Mouse (Mus musculus): ENCODE measurements at regions not wholly inside any gene's neighbourhood (a gene's known extent, or its start where the extent isn't known, plus 50 kb on each side); places are given as distances from the start of the nearest gene placed in this dataset.
"Not testable (repeated sequence)": the region's sequence is repeated elsewhere in the genome, so short reads cannot be mapped to it uniquely, and the experiment has no call there.

DNA sequence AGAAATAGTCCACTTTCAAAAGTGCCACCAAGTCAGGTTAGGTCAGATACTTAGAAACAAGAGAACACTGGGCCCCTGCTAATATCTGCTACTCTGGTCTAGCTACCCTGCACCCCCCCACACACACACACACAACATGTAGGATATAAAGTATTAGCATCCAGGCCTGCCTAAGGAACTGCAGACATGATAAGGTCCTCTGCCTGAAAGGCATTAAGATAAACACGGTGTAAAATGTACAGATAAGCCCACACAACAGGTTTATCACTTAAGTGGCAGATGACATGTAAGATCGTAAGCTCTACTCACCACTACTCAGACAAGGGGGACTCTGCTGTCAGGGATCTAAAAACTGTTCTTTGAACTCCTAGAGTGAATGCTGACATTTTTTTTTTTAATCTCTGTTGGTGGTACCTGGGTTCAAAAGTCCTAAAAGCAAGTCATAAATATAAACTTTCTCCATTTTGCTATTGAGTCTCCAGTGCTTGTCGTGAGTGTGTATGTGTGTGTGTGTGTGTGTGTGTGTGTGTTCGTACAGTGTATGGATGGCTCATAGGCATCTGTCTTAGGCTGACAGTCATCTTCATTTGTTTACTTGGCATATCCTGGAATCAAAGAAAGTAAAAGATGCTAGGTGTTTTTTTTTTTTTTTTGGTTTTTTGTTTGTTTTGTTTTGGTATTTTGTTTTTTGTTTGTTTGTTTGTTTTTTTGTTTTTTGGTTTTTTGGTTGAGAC lies 52.2 kb downstream of the Gm9817 start:
- H3K27me3 ChIP-seq (ENCODE audit: control insufficient read depth, insufficient read depth, low read length, poor library complexity, severe bottlenecking), result no peaks in the 10 kb centered on the region
- H3K36me3 ChIP-seq (ENCODE audit: control insufficient read depth, insufficient read depth, low read length, poor library complexity, severe bottlenecking), result no peaks in the 10 kb centered on the region
- DNase-seq (ENCODE audit: low read depth, low spot score), result no peak

DNA sequence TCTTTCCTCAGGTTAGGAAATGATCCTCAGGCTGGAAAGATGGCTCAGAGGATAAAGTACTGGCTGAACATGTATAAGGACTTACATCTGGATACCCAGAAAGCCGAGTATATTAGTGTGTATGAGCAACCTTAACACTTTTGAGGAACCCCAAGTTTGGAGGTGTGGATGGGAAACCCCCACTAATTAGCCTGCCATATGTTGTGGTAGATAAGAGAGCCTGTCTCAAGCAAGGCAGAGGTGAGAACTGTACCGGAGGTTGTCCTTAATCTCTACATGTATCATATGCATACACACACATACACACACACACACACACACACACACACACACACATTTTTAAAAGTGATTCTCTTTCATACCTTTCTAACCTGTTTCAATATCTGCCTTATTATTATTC lies 62.1 kb downstream of the Gm9817 start:
- no peaks in the 10 kb centered on the region for H3K36me3 ChIP-seq (ENCODE audit: control insufficient read depth, insufficient read depth, low read length, poor library complexity, severe bottlenecking)
- H3K27me3 ChIP-seq (ENCODE audit: control insufficient read depth, insufficient read depth, low read length, poor library complexity, severe bottlenecking), result no peaks in the 10 kb centered on the region
- no peak for DNase-seq (ENCODE audit: low read depth, low spot score)

DNA sequence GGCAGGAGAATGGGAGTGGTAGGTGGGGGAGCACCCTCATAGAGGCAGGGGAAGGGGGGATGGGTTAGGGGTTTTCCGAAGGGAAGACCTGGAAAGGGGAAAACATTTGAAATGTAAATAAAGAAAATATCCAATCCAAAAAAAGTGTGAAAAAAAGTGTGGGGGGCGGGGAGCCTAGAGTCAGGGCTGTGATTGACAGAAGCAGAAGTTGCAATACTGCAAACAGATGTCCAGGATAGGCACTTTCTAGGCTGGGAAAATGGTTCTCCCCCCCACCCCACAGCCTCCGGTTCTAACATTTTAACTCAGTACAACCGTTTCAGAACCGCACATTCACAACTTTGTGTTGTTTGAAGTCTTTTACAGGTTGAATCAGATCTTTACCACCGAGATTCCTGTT lies 66.6 kb downstream of the Gm9817 start:
- no peak for DNase-seq (ENCODE audit: low read depth, low spot score)
- H3K27me3 ChIP-seq (ENCODE audit: control insufficient read depth, insufficient read depth, low read length, poor library complexity, severe bottlenecking), result no peaks in the 10 kb centered on the region
- no peaks in the 10 kb centered on the region for H3K36me3 ChIP-seq (ENCODE audit: control insufficient read depth, insufficient read depth, low read length, poor library complexity, severe bottlenecking)

DNA sequence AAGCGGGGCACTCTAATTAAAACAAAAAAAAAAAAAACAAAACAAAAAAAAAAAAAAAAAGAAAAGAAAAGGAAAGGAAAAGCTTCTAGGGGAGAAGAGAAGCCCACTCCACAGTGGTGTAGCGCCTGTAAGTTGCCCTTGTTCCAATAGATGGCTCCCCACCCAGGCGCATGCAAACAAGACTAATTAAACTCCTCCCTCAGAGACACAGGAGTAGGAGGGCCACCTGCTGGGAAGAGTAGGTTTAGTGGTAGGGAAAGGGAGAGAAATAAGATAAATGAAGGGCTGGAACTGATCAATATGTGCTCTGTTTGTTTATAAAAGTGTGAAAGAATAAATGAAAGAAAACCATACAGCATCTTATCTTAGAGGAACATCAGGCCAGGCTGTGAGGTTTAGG lies 77.7 kb downstream of the Gm9817 start:
- no peaks in the 10 kb centered on the region for H3K27me3 ChIP-seq (ENCODE audit: control insufficient read depth, insufficient read depth, low read length, poor library complexity, severe bottlenecking)
- no peak for DNase-seq (ENCODE audit: low read depth, low spot score)
- no peaks in the 10 kb centered on the region for H3K36me3 ChIP-seq (ENCODE audit: control insufficient read depth, insufficient read depth, low read length, poor library complexity, severe bottlenecking)

DNA sequence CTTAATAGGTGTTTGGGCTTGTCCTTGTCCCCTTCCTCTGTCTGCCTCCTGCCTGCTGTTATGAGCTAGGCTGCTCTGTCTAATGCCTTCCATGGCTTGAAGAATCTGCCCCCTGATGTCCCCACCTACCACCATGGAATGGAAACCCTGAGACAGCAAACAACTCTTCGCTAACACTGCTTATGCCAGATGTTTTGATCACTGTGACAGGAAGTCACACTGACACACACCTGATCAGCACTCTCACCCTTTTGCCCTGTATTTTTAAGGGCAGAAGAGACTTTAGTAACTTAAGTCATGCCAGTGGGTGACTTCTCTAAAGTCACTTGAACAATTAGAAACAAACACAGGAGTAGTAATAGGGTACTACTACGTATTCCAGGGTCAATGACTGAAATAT lies 78.5 kb downstream of the Gm9817 start:
- Histone ChIP-seq H3K27me3 (ENCODE audit: control insufficient read depth, insufficient read depth, low read length, poor library complexity, severe bottlenecking) (no peaks in the 10 kb centered on the region), H3K36me3 (ENCODE audit: control insufficient read depth, insufficient read depth, low read length, poor library complexity, severe bottlenecking) (no peaks in the 10 kb centered on the region)
- no peak for DNase-seq (ENCODE audit: low read depth, low spot score)

DNA sequence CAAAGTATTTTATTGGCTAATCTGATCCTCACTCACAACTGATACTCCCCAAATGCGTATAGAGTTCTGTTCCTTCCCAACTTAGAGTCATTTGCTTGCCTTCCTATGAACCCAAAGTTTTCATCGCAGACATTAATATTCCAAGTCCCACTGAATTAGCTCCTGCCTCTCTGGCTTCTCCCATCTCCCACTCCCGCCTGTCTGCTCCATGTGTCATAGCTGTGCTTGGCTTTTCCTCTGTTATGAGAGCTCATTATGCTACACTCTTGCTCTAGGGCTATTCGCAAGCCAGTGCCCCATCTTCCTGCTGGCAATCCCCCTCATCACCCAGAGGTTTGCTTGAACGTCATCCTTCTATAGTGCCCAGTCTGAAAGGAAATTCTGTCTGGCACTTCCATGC lies 81.8 kb downstream of the Gm9817 start:
- no peaks in the 10 kb centered on the region for H3K27me3 ChIP-seq (ENCODE audit: control insufficient read depth, insufficient read depth, low read length, poor library complexity, severe bottlenecking)
- DNase-seq (ENCODE audit: low read depth, low spot score), result no peak
- no peaks in the 10 kb centered on the region for H3K36me3 ChIP-seq (ENCODE audit: control insufficient read depth, insufficient read depth, low read length, poor library complexity, severe bottlenecking)

DNA sequence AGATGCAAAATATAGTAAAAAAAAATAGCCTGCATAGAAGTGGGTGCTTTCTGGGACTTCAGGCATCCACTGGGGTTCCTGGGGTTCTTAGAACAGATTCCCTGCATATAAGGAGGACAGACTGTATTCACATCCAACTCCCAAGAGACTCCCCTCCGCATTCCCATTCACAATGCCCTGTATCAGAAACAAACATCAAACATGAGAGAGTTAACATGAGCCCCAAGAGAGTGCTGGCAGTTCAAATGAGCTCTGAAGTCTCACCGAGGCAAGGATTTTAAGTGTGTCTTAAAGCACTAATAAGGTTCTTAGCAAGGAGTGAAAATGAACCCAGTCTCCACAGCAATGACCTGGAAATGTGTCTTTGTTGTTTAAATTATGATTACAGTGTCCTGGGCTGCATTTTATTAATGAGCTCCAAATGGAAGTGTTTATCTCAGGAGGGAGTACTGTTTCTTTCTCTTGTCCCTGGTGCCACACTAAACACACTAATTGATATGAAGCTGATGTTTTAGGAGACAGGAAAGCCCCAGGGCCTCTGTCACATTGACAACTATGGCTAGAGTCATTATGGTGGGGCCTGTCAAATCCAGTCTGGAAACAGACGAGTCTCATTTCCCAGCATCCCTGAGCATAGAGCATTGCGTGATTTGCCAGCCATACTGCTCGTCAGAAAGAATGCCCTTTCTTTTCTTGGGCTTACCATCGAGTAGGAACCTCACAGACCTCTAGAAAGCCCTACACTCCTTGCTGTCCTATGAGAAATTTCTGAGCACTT lies 85.7 kb downstream of the Gm9817 start:
- no peak for DNase-seq (ENCODE audit: low read depth, low spot score)
- Histone ChIP-seq H3K36me3 (ENCODE audit: control insufficient read depth, insufficient read depth, low read length, poor library complexity, severe bottlenecking) (no peaks in the 10 kb centered on the region), H3K27me3 (ENCODE audit: control insufficient read depth, insufficient read depth, low read length, poor library complexity, severe bottlenecking) (no peaks in the 10 kb centered on the region)

DNA sequence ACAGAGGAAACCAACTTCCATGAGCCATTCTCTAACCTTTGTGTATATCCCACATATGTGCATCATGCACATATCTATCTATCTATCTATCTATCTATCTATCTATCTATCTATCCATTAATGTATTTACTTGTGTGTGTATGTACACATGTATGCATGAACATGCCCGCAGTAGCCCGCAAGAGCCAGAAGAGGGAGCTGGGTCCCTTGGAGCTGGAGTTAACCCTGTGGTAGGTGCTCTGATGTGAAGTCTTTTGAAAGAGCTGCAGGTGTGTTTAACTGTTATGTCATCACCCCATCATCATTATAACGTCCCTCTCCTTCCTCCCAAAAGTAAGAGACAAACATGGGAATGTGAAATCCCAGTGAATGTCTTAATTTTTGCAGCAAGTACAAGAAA lies 86.7 kb downstream of the Gm9817 start:
- DNase-seq (ENCODE audit: low read depth, low spot score), result peak; percentile 33
- Histone ChIP-seq H3K27me3 (ENCODE audit: control insufficient read depth, insufficient read depth, low read length, poor library complexity, severe bottlenecking) (no peaks in the 10 kb centered on the region), H3K36me3 (ENCODE audit: control insufficient read depth, insufficient read depth, low read length, poor library complexity, severe bottlenecking) (no peaks in the 10 kb centered on the region)

DNA sequence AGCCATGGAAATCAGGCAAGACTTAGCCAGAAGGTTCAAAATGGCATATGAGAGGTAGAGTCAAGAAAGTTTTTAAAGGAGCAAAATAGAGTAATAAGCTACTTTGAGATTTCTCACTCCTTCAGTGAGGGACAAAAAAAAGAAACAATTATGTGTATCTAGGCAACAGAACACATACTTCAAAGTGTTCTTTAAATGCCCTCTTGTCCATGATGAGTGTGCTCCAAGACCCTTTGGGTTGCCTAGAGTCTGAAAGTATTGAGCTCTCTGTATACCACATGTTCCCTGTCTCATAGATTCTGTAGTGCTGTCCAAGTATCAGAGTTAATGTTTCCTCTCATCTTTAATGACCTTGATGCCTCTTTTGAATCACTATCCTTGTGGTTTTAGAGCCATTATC lies 91.2 kb downstream of the Gm9817 start:
- DNase-seq (ENCODE audit: low read depth, low spot score), result no peak
- H3K36me3 ChIP-seq (ENCODE audit: control insufficient read depth, insufficient read depth, low read length, poor library complexity, severe bottlenecking), result no peaks in the 10 kb centered on the region
- H3K27me3 ChIP-seq (ENCODE audit: control insufficient read depth, insufficient read depth, low read length, poor library complexity, severe bottlenecking), result no peaks in the 10 kb centered on the region

DNA sequence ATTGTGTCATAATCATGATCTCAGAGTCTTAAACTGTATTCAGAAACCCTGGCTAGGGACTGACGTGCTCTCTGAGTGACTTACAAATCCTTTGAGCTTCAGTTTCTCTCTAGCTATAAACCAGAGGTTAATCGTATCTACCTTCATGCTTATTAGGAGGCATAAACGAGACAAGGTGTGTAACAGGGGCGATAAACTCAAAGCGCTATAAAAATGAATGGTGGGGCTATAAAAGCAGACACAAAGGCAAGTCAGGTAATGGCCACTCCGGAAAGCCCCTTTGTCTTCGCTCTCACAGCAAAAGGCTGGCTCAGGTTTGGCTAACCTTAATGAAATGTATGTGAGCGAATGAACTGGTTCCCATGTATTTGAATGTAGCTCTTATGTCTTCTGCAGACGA lies 94.6 kb downstream of the Gm9817 start:
- DNase-seq (ENCODE audit: low read depth, low spot score), result no peak
- H3K27me3 ChIP-seq (ENCODE audit: control insufficient read depth, insufficient read depth, low read length, poor library complexity, severe bottlenecking), result no peaks in the 10 kb centered on the region
- no peaks in the 10 kb centered on the region for H3K36me3 ChIP-seq (ENCODE audit: control insufficient read depth, insufficient read depth, low read length, poor library complexity, severe bottlenecking)

DNA sequence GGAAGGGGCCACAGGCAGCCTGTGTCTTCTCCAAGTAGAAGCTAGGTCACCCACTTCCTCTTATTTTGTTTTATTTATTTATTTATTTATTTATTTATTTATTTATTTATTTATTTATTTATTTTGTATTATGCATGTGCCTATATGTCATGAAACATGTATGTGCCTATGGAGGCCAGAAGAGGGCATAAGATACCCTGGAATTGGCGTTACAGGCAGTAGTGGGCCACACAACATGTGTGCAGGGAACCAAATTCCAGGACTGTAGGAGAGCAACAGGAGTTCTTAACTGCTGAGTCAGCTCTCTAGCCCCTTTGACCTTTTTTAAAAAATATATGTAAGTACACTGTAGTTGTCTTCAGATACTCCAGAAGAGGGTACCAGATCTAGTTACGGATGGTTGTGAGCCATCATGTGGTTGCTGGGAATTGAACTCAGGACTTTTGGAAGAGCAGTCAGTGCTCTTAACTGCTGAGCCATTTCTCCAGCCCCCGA lies 97.3 kb downstream of the Gm9817 start:
- DNase-seq (ENCODE audit: low read depth, low spot score), result peak; percentile 10
- not testable (repeated sequence) for H3K27me3 ChIP-seq (ENCODE audit: control insufficient read depth, insufficient read depth, low read length, poor library complexity, severe bottlenecking); H3K36me3 ChIP-seq (ENCODE audit: control insufficient read depth, insufficient read depth, low read length, poor library complexity, severe bottlenecking)

DNA sequence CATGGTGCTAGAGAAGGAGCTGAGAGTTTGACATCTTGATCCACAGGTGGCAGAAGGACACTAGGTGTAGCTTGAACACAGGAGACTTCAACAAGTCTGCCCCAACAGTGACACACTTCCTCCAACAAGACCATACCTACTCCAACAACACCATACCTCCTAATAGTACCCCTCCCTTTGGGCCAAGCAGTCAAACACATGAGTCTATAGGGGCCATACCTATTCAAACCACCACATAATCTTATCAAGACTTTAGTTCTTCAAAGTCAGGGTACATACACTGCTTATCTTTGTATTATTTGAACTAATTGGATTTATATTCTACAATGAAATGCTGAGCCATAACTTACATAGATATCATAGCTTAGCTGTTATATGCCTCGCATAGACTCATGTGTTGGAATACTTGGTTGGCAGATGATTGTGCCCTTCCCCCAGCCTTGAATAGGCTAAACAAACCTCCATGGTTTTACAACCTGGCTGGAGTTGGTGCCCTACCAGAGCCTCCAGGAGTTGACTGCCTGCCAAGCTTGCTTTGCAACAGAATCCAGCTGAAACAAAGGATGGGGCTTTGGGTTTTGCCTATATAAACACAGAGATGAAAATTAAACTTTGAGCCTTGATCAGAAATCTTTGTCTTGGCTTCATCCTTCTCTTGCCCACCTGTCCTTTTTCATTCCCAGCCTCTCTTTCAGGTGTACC lies 103.2 kb downstream of the Gm9817 start:
- H3K36me3 ChIP-seq (ENCODE audit: control insufficient read depth, insufficient read depth, low read length, poor library complexity, severe bottlenecking), result no peaks in the 10 kb centered on the region
- no peak for DNase-seq (ENCODE audit: low read depth, low spot score)
- no peaks in the 10 kb centered on the region for H3K27me3 ChIP-seq (ENCODE audit: control insufficient read depth, insufficient read depth, low read length, poor library complexity, severe bottlenecking)

DNA sequence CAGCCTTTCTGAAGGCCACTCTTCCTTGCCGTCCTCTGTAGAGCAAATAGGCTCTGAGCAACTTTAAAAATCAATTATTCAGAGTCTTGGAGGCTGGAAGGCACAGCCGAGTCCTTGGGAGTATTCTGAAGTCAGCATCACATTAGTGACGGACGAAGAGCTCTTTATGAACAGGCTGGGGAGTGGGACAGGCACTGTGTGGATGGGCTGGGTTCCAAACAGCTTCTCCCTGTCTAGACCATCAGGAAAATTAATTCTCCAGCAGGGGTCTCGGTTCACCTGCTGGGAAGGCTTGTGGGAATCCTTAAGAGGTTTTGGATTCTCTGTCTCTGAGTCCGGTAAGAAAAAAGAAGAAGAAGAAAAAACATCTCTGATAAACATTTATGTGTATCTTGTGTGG lies 110.9 kb downstream of the Gm9817 start:
- DNase-seq (ENCODE audit: low read depth, low spot score), result no peak
- no peaks in the 10 kb centered on the region for H3K36me3 ChIP-seq (ENCODE audit: control insufficient read depth, insufficient read depth, low read length, poor library complexity, severe bottlenecking)
- H3K27me3 ChIP-seq (ENCODE audit: control insufficient read depth, insufficient read depth, low read length, poor library complexity, severe bottlenecking), result no peaks in the 10 kb centered on the region

DNA sequence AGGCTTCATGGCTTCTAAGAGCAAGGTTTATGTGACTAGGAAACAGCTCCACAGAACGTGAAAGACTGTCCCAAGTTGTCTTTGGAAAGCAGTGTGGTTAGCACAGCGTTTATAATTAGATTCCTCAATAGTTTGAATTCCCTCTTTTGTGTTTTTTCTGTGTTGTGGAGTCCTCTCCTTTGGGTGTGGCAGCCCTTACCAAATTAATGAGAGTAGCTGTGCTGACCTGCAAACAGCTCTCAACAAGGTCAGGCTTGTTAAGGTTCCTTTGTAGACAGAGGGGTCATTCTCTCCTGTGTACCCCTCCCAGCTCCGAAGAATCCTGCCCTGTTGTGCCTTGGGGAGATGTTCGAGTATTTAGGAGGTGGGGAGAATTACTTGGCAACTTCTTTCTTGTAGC lies 111.7 kb downstream of the Gm9817 start:
- no peak for DNase-seq (ENCODE audit: low read depth, low spot score)
- H3K36me3 ChIP-seq (ENCODE audit: control insufficient read depth, insufficient read depth, low read length, poor library complexity, severe bottlenecking), result no peaks in the 10 kb centered on the region

DNA sequence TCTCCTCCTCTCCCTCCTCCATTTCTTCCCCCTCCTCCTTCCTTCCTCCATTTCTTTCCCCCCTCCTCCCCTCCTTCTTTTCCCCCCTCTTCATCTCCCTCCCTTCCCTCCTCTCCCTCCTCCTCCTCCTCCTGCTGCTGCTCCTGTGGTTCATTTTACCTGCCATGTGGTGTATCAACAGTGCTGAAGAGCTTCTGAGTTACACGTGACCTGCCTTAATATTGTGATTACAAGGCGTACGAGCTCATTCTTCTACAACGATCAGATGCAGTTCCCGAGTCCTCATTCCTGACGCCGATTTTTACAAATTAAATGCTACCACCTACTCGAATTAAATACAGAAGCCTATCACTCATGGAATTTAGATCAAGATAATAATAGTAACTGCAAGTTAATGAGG lies 113.6 kb downstream of the Gm9817 start:
- DNase-seq (ENCODE audit: low read depth, low spot score), result no peak
- Histone ChIP-seq H3K27me3 (ENCODE audit: control insufficient read depth, insufficient read depth, low read length, poor library complexity, severe bottlenecking) (no peaks in the 10 kb centered on the region), H3K36me3 (ENCODE audit: control insufficient read depth, insufficient read depth, low read length, poor library complexity, severe bottlenecking) (no peaks in the 10 kb centered on the region)

More for the DNA sequence above, 111.7 kb downstream of the Gm9817 start:
- H3K27me3 ChIP-seq (ENCODE audit: control insufficient read depth, insufficient read depth, low read length, poor library complexity, severe bottlenecking), result no peaks in the 10 kb centered on the region
